Mouse (Mus musculus) intestine, embryonic 16.5 days (tissue): ENCODE results near the gene Slc30a2. TPM values are rescaled to one million over a fixed set of nuclear protein-coding genes. Genes with fewer than 3 reads are reported as not detected.

Source experiments
- polyA plus RNA-seq: library from polyadenylated mRNA; unstranded; fragments of >200 nt; fragmentation: Nextera tagmentation; extraction: Ambion mirVana; gene quantifications from 2 replicates; pipeline ENCODE4 v1.2.1, GENCODE M21; 2015

The Slc30a2 gene
- polyA plus RNA-seq, 1 experiment from 2014 or later: 7.4 TPM

Other genes starting within 250 kb of the Slc30a2 start
- gene Cd52, start 248.1 kb upstream of the Slc30a2 start, polyA plus RNA-seq: 27.8 and 28.4 TPM in 2 replicates
- gene Ubxn11, start 240.6 kb upstream of the Slc30a2 start, polyA plus RNA-seq: 4.3 and 5.6 TPM in 2 replicates
- 428 and 452 TPM in 2 replicates for gene Sh3bgrl3, start 214.4 kb upstream of the Slc30a2 start, polyA plus RNA-seq
- gene Cep85, start 156.1 kb upstream of the Slc30a2 start, polyA plus RNA-seq: 112 and 125 TPM in 2 replicates
- gene Gm7534, start 140.2 kb upstream of the Slc30a2 start, polyA plus RNA-seq: not detected in 2 replicates
- 0.37 and 0.60 TPM in 2 replicates for gene Catsper4, start 115.8 kb upstream of the Slc30a2 start, polyA plus RNA-seq
- gene Cnksr1, start 104.8 kb upstream of the Slc30a2 start, polyA plus RNA-seq: 16.9 and 18.3 TPM in 2 replicates
- 0.28 and 0.34 TPM in 2 replicates for gene E130218I03Rik, start 99.5 kb upstream of the Slc30a2 start, polyA plus RNA-seq
- gene Zfp593, start 97.6 kb upstream of the Slc30a2 start, polyA plus RNA-seq: 13.0 and 14.5 TPM in 2 replicates
- gene Gm30191, start 96.2 kb upstream of the Slc30a2 start, polyA plus RNA-seq: not detected in 2 replicates
- gene Grrp1, start 89.1 kb upstream of the Slc30a2 start, polyA plus RNA-seq: 3.6 and 5.0 TPM in 2 replicates
- gene Pdik1l, start 55.3 kb upstream of the Slc30a2 start, polyA plus RNA-seq: 14.0 and 16.5 TPM in 2 replicates
- 1.3 and 1.9 TPM in 2 replicates for gene Trim63, start 28.1 kb upstream of the Slc30a2 start, polyA plus RNA-seq
- gene Extl1, start 40.7 kb downstream of the Slc30a2 start, polyA plus RNA-seq: 1.6 and 1.7 TPM in 2 replicates
- 61.6 and 69.2 TPM in 2 replicates for gene Pafah2, start 53.1 kb downstream of the Slc30a2 start, polyA plus RNA-seq
- 982 and 1,127 TPM in 2 replicates for gene Stmn1, start 125.1 kb downstream of the Slc30a2 start, polyA plus RNA-seq
- gene Paqr7, start 153.5 kb downstream of the Slc30a2 start, polyA plus RNA-seq: 23.6 and 32.1 TPM in 2 replicates
- 14.4 and 14.6 TPM in 2 replicates for gene Aunip, start 167.8 kb downstream of the Slc30a2 start, polyA plus RNA-seq
- 97.1 and 97.5 TPM in 2 replicates for gene Mtfr1l, start 192.2 kb downstream of the Slc30a2 start, polyA plus RNA-seq
- 4.7 and 5.5 TPM in 2 replicates for gene Selenon, start 209.0 kb downstream of the Slc30a2 start, polyA plus RNA-seq